Mouse (Mus musculus): ENCODE results near the gene Slc6a5. TPM values are rescaled to one million over a fixed set of nuclear protein-coding genes. Genes with fewer than 3 reads are reported as not detected.

Slc6a5 gene
- not detected for polyA plus RNA-seq (2012; fragmentation: generic; extraction: Trizol)
- long read RNA-seq, experiment 1: 0 reads
- long read RNA-seq, experiment 2: 0 reads

- Histone ChIP-seq H3K4me3 (ENCODE audit: insufficient read depth, poor library complexity, severe bottlenecking) (no peak within 1 kb of the TSS), H3K79me3 (ENCODE audit: low read depth) (no peaks in the 10 kb centered on the region), H3K79me2 (ENCODE audit: control insufficient read depth, insufficient read depth) (no peaks in the 10 kb centered on the region), H3K36me3 (ENCODE audit: control insufficient read depth, insufficient read depth) (no peaks in the 10 kb centered on the region), H3ac (ENCODE audit: control insufficient read depth, insufficient read length, low read depth) (no peak within 1 kb of the TSS), H3K27me3 (ENCODE audit: control insufficient read depth, insufficient read depth, insufficient read length) (peaks cover 36% of the 10 kb centered on the region)
- TF ChIP-seq MYOG (IDR thresholded peaks at IDR 0.05; ENCODE audit: control insufficient read depth, extremely low read depth, insufficient read length) (no peak), MAX (IDR thresholded peaks at IDR 0.05) (no peak), CEBPB (IDR thresholded peaks at IDR 0.05; ENCODE audit: low read depth) (no peak), FOSL1 (IDR thresholded peaks at IDR 0.05; ENCODE audit: insufficient read depth, low read length, poor library complexity, severe bottlenecking) (no peak), CTCF (IDR thresholded peaks at IDR 0.05; ENCODE audit: control insufficient read depth, insufficient read depth, insufficient read length) (no peak), MYOD1 (IDR thresholded peaks at IDR 0.05; ENCODE audit: control insufficient read depth, insufficient read length, low read depth) (no peak)
These were observed at the start of gene Slc6a5 for GRCm38 (mm10) chr7:49909850-49910249. Slc6a5 (plus strand) TSS chr7:49910146.

GRCm38 (mm10) chr7:49861196-49861595 lies 48.8 kb upstream of the Slc6a5 start:
- no peak for TF ChIP-seq CEBPB (IDR thresholded peaks at IDR 0.05; ENCODE audit: low read depth)
- TF ChIP-seq CTCF (IDR thresholded peaks at IDR 0.05; ENCODE audit: control insufficient read depth, insufficient read depth, insufficient read length): no peak
- no peak for TF ChIP-seq MYOG (IDR thresholded peaks at IDR 0.05; ENCODE audit: control insufficient read depth, extremely low read depth, insufficient read length)
- no peak for TF ChIP-seq FOSL1 (IDR thresholded peaks at IDR 0.05; ENCODE audit: insufficient read depth, low read length, poor library complexity, severe bottlenecking)
- TF ChIP-seq MYOD1 (IDR thresholded peaks at IDR 0.05; ENCODE audit: control insufficient read depth, insufficient read length, low read depth): no peak
- no peak for TF ChIP-seq USF1 (IDR thresholded peaks at IDR 0.05; ENCODE audit: low read depth)
- TF ChIP-seq MAX (IDR thresholded peaks at IDR 0.05): no peak
- H3K79me2 ChIP-seq (ENCODE audit: control insufficient read depth, insufficient read depth): no peaks in the 10 kb centered on the region
- H3K4me3 ChIP-seq (ENCODE audit: insufficient read depth, poor library complexity, severe bottlenecking): no peak overlapping the region
- no peaks in the 10 kb centered on the region for H3K27me3 ChIP-seq (ENCODE audit: control insufficient read depth, insufficient read depth, insufficient read length)
- H3K79me3 ChIP-seq (ENCODE audit: low read depth): no peaks in the 10 kb centered on the region
- H3K36me3 ChIP-seq (ENCODE audit: control insufficient read depth, insufficient read depth): peaks cover 34% of the 10 kb centered on the region
- no peak overlapping the region for H3ac ChIP-seq (ENCODE audit: control insufficient read depth, insufficient read length, low read depth)

GRCm38 (mm10) chr7:49863753-49864152 lies 46.2 kb upstream of the Slc6a5 start:
- no peaks in the 10 kb centered on the region for H3K27me3 ChIP-seq (ENCODE audit: control insufficient read depth, insufficient read depth, insufficient read length)
- H3K4me3 ChIP-seq (ENCODE audit: insufficient read depth, poor library complexity, severe bottlenecking): no peak overlapping the region
- no peaks in the 10 kb centered on the region for H3K79me3 ChIP-seq (ENCODE audit: low read depth)
- no peak overlapping the region for H3ac ChIP-seq (ENCODE audit: control insufficient read depth, insufficient read length, low read depth)
- peaks cover 9% of the 10 kb centered on the region for H3K36me3 ChIP-seq (ENCODE audit: control insufficient read depth, insufficient read depth)
- TF ChIP-seq MYOD1 (IDR thresholded peaks at IDR 0.05; ENCODE audit: control insufficient read depth, insufficient read length, low read depth) (no peak), CTCF (IDR thresholded peaks at IDR 0.05; ENCODE audit: control insufficient read depth, insufficient read depth, insufficient read length) (no peak), MAX (IDR thresholded peaks at IDR 0.05) (no peak), MYOG (IDR thresholded peaks at IDR 0.05; ENCODE audit: control insufficient read depth, extremely low read depth, insufficient read length) (no peak), USF1 (IDR thresholded peaks at IDR 0.05; ENCODE audit: low read depth) (no peak), FOSL1 (IDR thresholded peaks at IDR 0.05; ENCODE audit: insufficient read depth, low read length, poor library complexity, severe bottlenecking) (no peak), CEBPB (IDR thresholded peaks at IDR 0.05; ENCODE audit: low read depth) (no peak)
- H3K79me2 ChIP-seq (ENCODE audit: control insufficient read depth, insufficient read depth): no peaks in the 10 kb centered on the region

GRCm38 (mm10) chr7:49869656-49870055 lies 40.3 kb upstream of the Slc6a5 start:
- Histone ChIP-seq H3K27me3 (ENCODE audit: control insufficient read depth, insufficient read depth, insufficient read length) (no peaks in the 10 kb centered on the region), H3K79me3 (ENCODE audit: low read depth) (no peaks in the 10 kb centered on the region), H3K79me2 (ENCODE audit: control insufficient read depth, insufficient read depth) (no peaks in the 10 kb centered on the region), H3ac (ENCODE audit: control insufficient read depth, insufficient read length, low read depth) (no peak overlapping the region), H3K36me3 (ENCODE audit: control insufficient read depth, insufficient read depth) (no peaks in the 10 kb centered on the region), H3K4me3 (ENCODE audit: insufficient read depth, poor library complexity, severe bottlenecking) (no peak overlapping the region)
- TF ChIP-seq CTCF (IDR thresholded peaks at IDR 0.05; ENCODE audit: control insufficient read depth, insufficient read depth, insufficient read length): no peak
- peak; percentile 86 for TF ChIP-seq USF1 (IDR thresholded peaks at IDR 0.05; ENCODE audit: low read depth)

GRCm38 (mm10) chr7:49870276-49870675 lies 39.7 kb upstream of the Slc6a5 start:
- Histone ChIP-seq H3ac (ENCODE audit: control insufficient read depth, insufficient read length, low read depth) (no peak overlapping the region), H3K27me3 (ENCODE audit: control insufficient read depth, insufficient read depth, insufficient read length) (no peaks in the 10 kb centered on the region), H3K4me3 (ENCODE audit: insufficient read depth, poor library complexity, severe bottlenecking) (no peak overlapping the region), H3K79me3 (ENCODE audit: low read depth) (no peaks in the 10 kb centered on the region), H3K79me2 (ENCODE audit: control insufficient read depth, insufficient read depth) (no peaks in the 10 kb centered on the region), H3K36me3 (ENCODE audit: control insufficient read depth, insufficient read depth) (no peaks in the 10 kb centered on the region)
- TF ChIP-seq USF1 (IDR thresholded peaks at IDR 0.05; ENCODE audit: low read depth) (no peak), MAX (IDR thresholded peaks at IDR 0.05) (no peak), CEBPB (IDR thresholded peaks at IDR 0.05; ENCODE audit: low read depth) (no peak), FOSL1 (IDR thresholded peaks at IDR 0.05; ENCODE audit: insufficient read depth, low read length, poor library complexity, severe bottlenecking) (no peak), MYOD1 (IDR thresholded peaks at IDR 0.05; ENCODE audit: control insufficient read depth, insufficient read length, low read depth) (no peak), MYOG (IDR thresholded peaks at IDR 0.05; ENCODE audit: control insufficient read depth, extremely low read depth, insufficient read length) (no peak), CTCF (IDR thresholded peaks at IDR 0.05; ENCODE audit: control insufficient read depth, insufficient read depth, insufficient read length) (no peak)

GRCm38 (mm10) chr7:49877307-49877706 lies 32.6 kb upstream of the Slc6a5 start:
- TF ChIP-seq MAX (IDR thresholded peaks at IDR 0.05): no peak
- no peak for TF ChIP-seq CEBPB (IDR thresholded peaks at IDR 0.05; ENCODE audit: low read depth)
- no peak for TF ChIP-seq CTCF (IDR thresholded peaks at IDR 0.05; ENCODE audit: control insufficient read depth, insufficient read depth, insufficient read length)
- no peak for TF ChIP-seq FOSL1 (IDR thresholded peaks at IDR 0.05; ENCODE audit: insufficient read depth, low read length, poor library complexity, severe bottlenecking)
- TF ChIP-seq MYOG (IDR thresholded peaks at IDR 0.05; ENCODE audit: control insufficient read depth, extremely low read depth, insufficient read length): no peak
- TF ChIP-seq MYOD1 (IDR thresholded peaks at IDR 0.05; ENCODE audit: control insufficient read depth, insufficient read length, low read depth): no peak
- TF ChIP-seq USF1 (IDR thresholded peaks at IDR 0.05; ENCODE audit: low read depth): no peak
- Histone ChIP-seq H3K79me3 (ENCODE audit: low read depth) (no peaks in the 10 kb centered on the region), H3K36me3 (ENCODE audit: control insufficient read depth, insufficient read depth) (no peaks in the 10 kb centered on the region), H3ac (ENCODE audit: control insufficient read depth, insufficient read length, low read depth) (no peak overlapping the region), H3K4me3 (ENCODE audit: insufficient read depth, poor library complexity, severe bottlenecking) (no peak overlapping the region), H3K27me3 (ENCODE audit: control insufficient read depth, insufficient read depth, insufficient read length) (no peaks in the 10 kb centered on the region), H3K79me2 (ENCODE audit: control insufficient read depth, insufficient read depth) (no peaks in the 10 kb centered on the region)
